Mouse (Mus musculus) forebrain, embryonic 15.5 days (tissue): ENCODE measurements around the gene Wdr70. TPM values are rescaled to one million over a fixed set of nuclear protein-coding genes. Genes with fewer than 3 reads are reported as not detected.
A peak's percentile ranks its signal among the peaks of the same experiment; 100 is the strongest.
"Not testable (repeated sequence)": the region's sequence is repeated elsewhere in the genome, so short reads cannot be mapped to it uniquely, and the experiment has no call there.

Experiments
- ATAC-seq: fragments of 200-750 bp; cut with Nextera tagmentation; replicated peaks from 2 replicates; pipeline ENCODE4 v1.8.0; 2017; ENCODE audit warnings: mild to moderate bottlenecking, moderate TSS enrichment, moderate library complexity
- H3K27ac ChIP-seq: fragments of 300-500 bp; sonication (generic); replicated peaks from 2 replicates; pipeline ENCODE4 v1.5.1; 2015; ENCODE audit warnings: mild to moderate bottlenecking, inconsistent platforms
- H3K27me3 ChIP-seq: fragments of 300-500 bp; sonication (generic); 2 replicates; pipeline ENCODE4 v1.6.1; 2015; ENCODE audit warnings: inconsistent platforms
- H3K36me3 ChIP-seq: fragments of 300-500 bp; sonication (generic); 2 replicates; pipeline ENCODE4 v1.6.1; 2015; ENCODE audit warnings: mild to moderate bottlenecking, inconsistent platforms
- H3K4me1 ChIP-seq: fragments of 300-500 bp; sonication (generic); 2 replicates; pipeline ENCODE4 v1.6.1; 2015; ENCODE audit warnings: inconsistent platforms
- H3K4me2 ChIP-seq: fragments of 300-500 bp; sonication (generic); replicated peaks from 2 replicates; pipeline ENCODE4 v1.6.1; 2015; ENCODE audit warnings: mild to moderate bottlenecking, inconsistent platforms
- H3K4me3 ChIP-seq: fragments of 300-500 bp; sonication (generic); 2 replicates; pipeline ENCODE4 v1.5.1; 2015; ENCODE audit warnings: mild to moderate bottlenecking, inconsistent platforms
- H3K9ac ChIP-seq: fragments of 300-500 bp; sonication (generic); replicated peaks from 2 replicates; pipeline ENCODE4 v1.6.1; 2015; ENCODE audit warnings: mild to moderate bottlenecking, inconsistent platforms
- H3K9me3 ChIP-seq: fragments of 300-500 bp; sonication (generic); 2 replicates; pipeline ENCODE4 v1.6.1; 2016; ENCODE audit warnings: inconsistent platforms
- WGBS: fragments of 180-500 bp; shearing (Covaris S2); methylation state at CpG from one replicate; pipeline ENCODE4 v1.1.7; 2015; ENCODE audit warnings: mixed read lengths; 5-methylcytosine and 5-hydroxymethylcytosine counted together
- polyA plus RNA-seq: library from polyadenylated mRNA; unstranded; fragments of >200 nt; fragmentation: Nextera tagmentation; extraction: Ambion mirVana; gene quantifications from 2 replicates; pipeline ENCODE4 v1.2.1, GENCODE M21; 2015

Gene Wdr70
- polyA plus RNA-seq: 62.8 and 65.6 TPM in 2 replicates

DNA sequence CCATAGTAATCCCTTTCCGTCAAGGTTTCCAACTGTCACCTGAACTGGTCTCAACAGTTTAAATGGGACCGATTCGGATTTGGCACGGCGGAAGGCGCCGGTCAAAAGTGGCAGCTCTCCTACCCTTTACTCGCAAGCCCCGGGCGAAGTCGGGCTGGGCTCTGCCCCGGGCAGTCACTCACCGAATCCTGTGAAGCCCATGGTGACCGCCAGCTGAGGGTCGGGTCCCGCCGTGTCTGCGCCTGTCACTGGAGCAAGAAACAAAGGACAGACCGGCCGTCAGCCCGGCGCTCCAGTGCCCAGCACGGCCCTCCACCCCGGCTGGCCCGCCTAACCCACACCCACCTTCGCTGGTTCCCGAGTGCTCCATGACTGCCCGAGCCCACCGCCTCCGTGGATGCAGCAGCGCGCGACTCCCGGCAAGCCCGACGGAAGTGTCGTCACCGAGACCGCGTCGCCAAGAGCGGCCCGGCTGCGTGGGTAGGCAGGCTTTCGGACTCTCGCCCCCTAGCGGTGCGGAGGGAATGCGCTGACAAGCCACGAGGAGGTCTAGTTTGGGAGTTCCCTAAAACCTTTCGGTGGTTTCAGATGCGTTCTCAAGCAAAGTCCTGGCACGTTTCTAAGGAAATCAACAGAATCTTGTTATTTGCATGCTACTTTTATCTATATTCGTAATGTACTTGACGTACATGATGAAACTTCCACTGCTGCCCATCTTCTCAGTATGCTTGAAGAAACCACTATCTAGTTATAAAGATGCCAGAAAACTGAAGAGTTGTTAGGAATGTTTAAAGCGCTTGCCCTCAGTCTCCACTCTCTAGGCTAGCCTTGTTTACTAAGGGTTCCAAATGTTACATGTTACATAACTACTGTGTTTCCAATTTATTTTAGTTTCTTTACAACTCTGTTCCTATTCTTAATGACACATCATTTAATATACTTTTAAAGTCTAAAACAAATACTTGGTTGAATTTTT, at the start of gene Wdr70:
Gene Wdr70 (minus strand): TSS at position 436 of the 976 bp plus-strand sequence.
- Histone ChIP-seq H3K4me1 (peaks cover 7% of the 10 kb centered on the region; the same call in 1 of the 2 replicates), H3K4me3 (peak within 1 kb of the TSS; percentile 82), H3K27me3 (no peaks in the 10 kb centered on the region), H3K36me3 (peaks cover 22% of the 10 kb centered on the region; the same call in 1 of the 2 replicates), H3K27ac (peak within 1 kb of the TSS; percentile 46), H3K9me3 (no peaks in the 10 kb centered on the region), H3K9ac (peak within 1 kb of the TSS; percentile 68), H3K4me2 (peak within 1 kb of the TSS; percentile 55)
- peak; percentile 98 for ATAC-seq
- WGBS: 2% methylated on average over 56 of the region's 56 CpGs

DNA sequence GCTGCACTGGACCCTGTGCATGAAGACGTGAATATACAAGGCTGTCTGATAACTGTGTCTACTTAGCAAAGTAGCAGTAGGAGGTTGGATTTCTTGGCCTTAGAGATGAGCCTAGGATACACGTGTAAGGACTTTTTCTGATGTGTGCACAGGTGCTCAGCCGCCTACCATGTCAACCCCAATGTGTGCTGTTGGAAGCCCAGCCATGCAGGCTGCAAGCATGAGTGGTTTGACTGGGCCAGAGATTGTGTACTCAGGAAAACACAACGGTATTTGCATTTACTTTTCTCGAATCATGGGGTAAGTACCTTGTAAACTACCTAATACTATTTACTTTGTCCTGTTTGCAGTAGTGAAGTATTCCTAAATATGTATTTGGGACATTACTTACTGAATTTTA, 36.6 kb upstream of the Wdr70 start:
- Histone ChIP-seq H3K27ac (no peak overlapping the region), H3K4me1 (no peaks in the 10 kb centered on the region), H3K36me3 (peaks cover 85% of the 10 kb centered on the region), H3K4me3 (no peak overlapping the region), H3K27me3 (no peaks in the 10 kb centered on the region), H3K4me2 (no peak overlapping the region), H3K9ac (no peak overlapping the region), H3K9me3 (no peaks in the 10 kb centered on the region)
- ATAC-seq: no peak
- WGBS: 90% methylated on average over 5 of the region's 5 CpGs

- no peak for ATAC-seq
- H3K4me1 ChIP-seq: no peaks in the 10 kb centered on the region
- H3K9me3 ChIP-seq: no peaks in the 10 kb centered on the region
- peaks cover 82% of the 10 kb centered on the region for H3K36me3 ChIP-seq
- H3K4me3 ChIP-seq: no peak overlapping the region
- no peaks in the 10 kb centered on the region for H3K27me3 ChIP-seq
- no peak overlapping the region for H3K4me2 ChIP-seq
- no peak overlapping the region for H3K9ac ChIP-seq
- H3K27ac ChIP-seq: no peak overlapping the region
Observed at GRCm38 (mm10) chr15:8131761-8132160, 32.8 kb upstream of the Wdr70 start.

- H3K9ac ChIP-seq: no peak overlapping the region
- H3K27ac ChIP-seq: no peak overlapping the region
- 95% methylated on average over 3 of the region's 3 CpGs for WGBS
- no peaks in the 10 kb centered on the region for H3K27me3 ChIP-seq
- no peak for ATAC-seq
- no peaks in the 10 kb centered on the region for H3K9me3 ChIP-seq
- peaks cover 82% of the 10 kb centered on the region for H3K36me3 ChIP-seq
- no peak overlapping the region for H3K4me2 ChIP-seq
- H3K4me1 ChIP-seq: no peaks in the 10 kb centered on the region
- no peak overlapping the region for H3K4me3 ChIP-seq
Observed at GRCm38 (mm10) chr15:8131268-8131667, 32.3 kb upstream of the Wdr70 start.

DNA sequence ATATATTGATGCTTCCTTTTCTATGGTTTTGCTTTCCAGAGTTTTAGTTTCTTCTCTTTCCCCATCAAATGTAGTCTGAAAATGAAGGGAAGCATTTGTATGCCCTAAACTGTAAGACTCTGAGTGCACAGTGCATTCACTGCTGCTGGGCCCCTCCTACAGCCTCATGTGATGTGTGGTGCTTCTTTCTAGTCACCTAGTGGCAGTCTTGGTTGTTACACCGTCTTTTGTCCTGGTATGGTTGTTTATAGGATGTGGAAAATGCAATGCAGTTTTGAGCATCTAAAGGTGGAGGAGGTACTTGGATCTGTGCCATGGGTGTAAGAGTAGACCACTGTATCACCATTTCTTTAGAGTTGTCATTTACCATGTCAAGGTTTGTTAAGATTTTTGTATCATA, 30.3 kb upstream of the Wdr70 start:
- 68% methylated on average over 1 of the region's 1 CpGs for WGBS
- Histone ChIP-seq H3K27me3 (no peaks in the 10 kb centered on the region), H3K36me3 (peaks cover 70% of the 10 kb centered on the region)

DNA sequence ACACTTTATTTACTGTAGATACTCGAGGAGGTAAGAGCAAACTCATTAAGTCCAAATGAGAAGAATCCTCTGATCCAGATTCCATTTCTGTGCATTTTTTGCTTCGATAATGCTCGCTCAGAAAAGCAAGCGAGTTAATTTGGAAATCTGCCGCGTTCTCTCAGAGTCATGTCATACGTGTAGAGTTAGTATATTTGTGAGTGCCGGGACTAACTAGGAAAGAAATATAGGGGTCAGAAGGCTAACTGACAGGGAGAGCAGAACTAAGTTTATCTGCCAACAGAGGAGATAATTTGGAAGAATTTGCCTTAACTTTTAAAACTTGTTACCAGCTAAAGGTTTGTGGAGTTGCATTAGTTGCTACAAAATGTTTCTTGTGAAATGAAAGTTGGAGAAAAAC, 10.8 kb upstream of the Wdr70 start:
- H3K27ac ChIP-seq: no peak overlapping the region
- no peaks in the 10 kb centered on the region for H3K27me3 ChIP-seq
- WGBS: 6% methylated on average over 8 of the region's 8 CpGs
- no peak for ATAC-seq
- peak overlapping the region; percentile 82 for H3K9ac ChIP-seq
- peaks cover 19% of the 10 kb centered on the region for H3K36me3 ChIP-seq
- H3K9me3 ChIP-seq: no peaks in the 10 kb centered on the region
- peaks cover 25% of the 10 kb centered on the region for H3K4me1 ChIP-seq
- H3K4me2 ChIP-seq: peak overlapping the region; percentile 79
- H3K4me3 ChIP-seq: peak overlapping the region; percentile 93

More for the DNA sequence above, 30.3 kb upstream of the Wdr70 start:
- ATAC-seq: no peak
- no peak overlapping the region for H3K9ac ChIP-seq
- H3K4me1 ChIP-seq: no peaks in the 10 kb centered on the region
- no peak overlapping the region for H3K4me3 ChIP-seq
- no peaks in the 10 kb centered on the region for H3K9me3 ChIP-seq
- H3K27ac ChIP-seq: no peak overlapping the region
- H3K4me2 ChIP-seq: no peak overlapping the region

- H3K4me3 ChIP-seq: peak within 1 kb of the TSS; percentile 93
- H3K36me3 ChIP-seq: peaks cover 19% of the 10 kb centered on the region
- peak; percentile 98 for ATAC-seq
- H3K27ac ChIP-seq: peak within 1 kb of the TSS; percentile 83
- no peaks in the 10 kb centered on the region for H3K9me3 ChIP-seq
- no peaks in the 10 kb centered on the region for H3K27me3 ChIP-seq
- H3K4me2 ChIP-seq: peak within 1 kb of the TSS; percentile 79
- H3K9ac ChIP-seq: peak within 1 kb of the TSS; percentile 82
- H3K4me1 ChIP-seq: peaks cover 25% of the 10 kb centered on the region
- under 1% methylated on average over 53 of the region's 54 CpGs for WGBS
Observed at GRCm38 (mm10) chr15:8108966-8109743, 10.1 kb upstream of the Wdr70 start, which contains the start of gene Nup155. Gene Nup155 (plus strand): TSS chr15:8109273.

GRCm38 (mm10) chr15:8108360-8108965, 9.5 kb upstream of the Wdr70 start:
- Histone ChIP-seq H3K4me2 (peak overlapping the region; percentile 53), H3K27me3 (no peaks in the 10 kb centered on the region), H3K27ac (peak overlapping the region; percentile 83), H3K4me1 (peaks cover 25% of the 10 kb centered on the region), H3K9ac (peak overlapping the region; percentile 82), H3K9me3 (no peaks in the 10 kb centered on the region), H3K36me3 (peaks cover 12% of the 10 kb centered on the region; the same call in 1 of the 2 replicates), H3K4me3 (peak overlapping the region; percentile 93)
- WGBS: 59% methylated on average over 19 of the region's 19 CpGs
- peak; percentile 60 for ATAC-seq

- not testable (repeated sequence) for H3K27me3 ChIP-seq, H3K9me3 ChIP-seq, H3K4me2 ChIP-seq
Observed at GRCm38 (mm10) chr15:8101975-8102542, 3.0 kb upstream of the Wdr70 start.

GRCm38 (mm10) chr15:8097853-8098252, 1.2 kb downstream of the Wdr70 start:
- Histone ChIP-seq H3K4me3 (peak overlapping the region; percentile 82), H3K27ac (no peak overlapping the region), H3K9me3 (no peaks in the 10 kb centered on the region), H3K27me3 (no peaks in the 10 kb centered on the region), H3K36me3 (peaks cover 29% of the 10 kb centered on the region), H3K9ac (no peak overlapping the region), H3K4me1 (peaks cover 7% of the 10 kb centered on the region; the same call in 1 of the 2 replicates), H3K4me2 (peak overlapping the region; percentile 55)
- no peak for ATAC-seq
- 25% methylated on average over 7 of the region's 7 CpGs for WGBS

More at GRCm38 (mm10) chr15:8101975-8102542, 3.0 kb upstream of the Wdr70 start:
- H3K4me1 ChIP-seq, H3K27ac ChIP-seq, H3K4me3 ChIP-seq, ATAC-seq, H3K36me3 ChIP-seq, H3K9ac ChIP-seq: not testable (repeated sequence)
- 88% methylated on average over 15 of the region's 15 CpGs for WGBS

GRCm38 (mm10) chr15:8092668-8093067, 6.3 kb downstream of the Wdr70 start:
- not testable (repeated sequence) for H3K27me3 ChIP-seq, H3K4me3 ChIP-seq, ATAC-seq, H3K27ac ChIP-seq, H3K9me3 ChIP-seq, H3K4me2 ChIP-seq, H3K4me1 ChIP-seq, H3K9ac ChIP-seq
- WGBS: 91% methylated on average over 1 of the region's 1 CpGs
- peaks cover 50% of the 10 kb centered on the region for H3K36me3 ChIP-seq
